Mouse (Mus musculus) layer of hippocampus, postnatal 36 days (tissue): ENCODE results near the gene Armcx3. TPM values are rescaled to one million over a fixed set of nuclear protein-coding genes. Genes with fewer than 3 reads are reported as not detected.
"Not testable (repeated sequence)": the region's sequence is repeated elsewhere in the genome, so short reads cannot be mapped to it uniquely, and the experiment has no call there.

Source experiments
- DNase-seq, 2 experiments: peaks; one replicate each; pipeline ENCODE4 v3.0.0; 2022
- total RNA-seq, 2 experiments: library from RNA; stranded (reverse); gene quantifications; 2 replicates each; pipeline ENCODE4 v1.2.3; 2021

Armcx3 gene
- 10 to 100 TPM; 84.7 to 88.2 TPM for total RNA-seq

- DNase-seq: peak; percentile 46 to 50
These were observed at the start of gene Armcx3 for GRCm38 (mm10) chrX:134756434-134757292. Gene Armcx3 (plus strand): TSS chrX:134756595.

GRCm38 (mm10) chrX:134716863-134717262, 39.5 kb upstream of the Armcx3 start:
- no peak for DNase-seq

- DNase-seq: peak; percentile 51 to 70
These were observed 38.6 kb upstream of the Armcx3 start, which contains the start of gene Armcx1 for GRCm38 (mm10) chrX:134717752-134718308. Gene Armcx1 (plus strand): TSS chrX:134717963.

- DNase-seq: peak; percentile 45 to 56
These were observed 37.9 kb upstream of the Armcx3 start for GRCm38 (mm10) chrX:134718524-134718923.

GRCm38 (mm10) chrX:134723762-134724161, 32.6 kb upstream of the Armcx3 start:
- DNase-seq: not testable (repeated sequence)

GRCm38 (mm10) chrX:134729778-134730177, 26.6 kb upstream of the Armcx3 start:
- no peak for DNase-seq

GRCm38 (mm10) chrX:134737796-134738195, 18.6 kb upstream of the Armcx3 start:
- no peak for DNase-seq

GRCm38 (mm10) chrX:134739160-134739559, 17.2 kb upstream of the Armcx3 start:
- no peak for DNase-seq

GRCm38 (mm10) chrX:134741862-134742261, 14.5 kb upstream of the Armcx3 start:
- no peak for DNase-seq

- peak in 1 of 2 experiments; percentile 26 for DNase-seq
These were observed 9.9 kb upstream of the Armcx3 start for GRCm38 (mm10) chrX:134746459-134746858.

GRCm38 (mm10) chrX:134750764-134751592, 5.4 kb upstream of the Armcx3 start, which contains the start of gene Armcx6:
Gene Armcx6 (minus strand): TSS chrX:134751417.
- DNase-seq: peak; percentile 50 to 56

- DNase-seq: no peak
These were observed 4.5 kb upstream of the Armcx3 start for GRCm38 (mm10) chrX:134751910-134752309.

- no peak for DNase-seq
These were observed 3.8 kb upstream of the Armcx3 start for GRCm38 (mm10) chrX:134752584-134752983.

GRCm38 (mm10) chrX:134757293-134757995, 1.0 kb downstream of the Armcx3 start:
- no peak for DNase-seq

GRCm38 (mm10) chrX:134763428-134764198, 7.2 kb downstream of the Armcx3 start:
- DNase-seq: not testable (repeated sequence)

GRCm38 (mm10) chrX:134787728-134788127, 31.3 kb downstream of the Armcx3 start:
- no peak for DNase-seq

GRCm38 (mm10) chrX:134807833-134808754, 51.7 kb downstream of the Armcx3 start:
- DNase-seq: peak; percentile 25 to 29

GRCm38 (mm10) chrX:134808755-134809224, 52.4 kb downstream of the Armcx3 start, which contains the start of gene Armcx2:
Gene Armcx2 (minus strand): TSS chrX:134809221.
- DNase-seq: peak; percentile 44 to 46
